Mouse (Mus musculus) embryo, embryonic 10 days (tissue): Measurements from ENCODE around the gene Maml1.
A peak's percentile ranks its signal among the peaks of the same experiment; 100 is the strongest.

Experiments used
- DNase-seq: peaks from one replicate; pipeline ENCODE4 v3.0.0-alpha.2; 2015; ENCODE audit warnings: low spot score

Gene Maml1

GRCm38 (mm10) chr11:50280053-50280452, 12.1 kb downstream of the Maml1 start:
- DNase-seq, result no peak

- DNase-seq, result no peak
These were observed 13.1 kb downstream of the Maml1 start for GRCm38 (mm10) chr11:50279005-50279404.

DNA sequence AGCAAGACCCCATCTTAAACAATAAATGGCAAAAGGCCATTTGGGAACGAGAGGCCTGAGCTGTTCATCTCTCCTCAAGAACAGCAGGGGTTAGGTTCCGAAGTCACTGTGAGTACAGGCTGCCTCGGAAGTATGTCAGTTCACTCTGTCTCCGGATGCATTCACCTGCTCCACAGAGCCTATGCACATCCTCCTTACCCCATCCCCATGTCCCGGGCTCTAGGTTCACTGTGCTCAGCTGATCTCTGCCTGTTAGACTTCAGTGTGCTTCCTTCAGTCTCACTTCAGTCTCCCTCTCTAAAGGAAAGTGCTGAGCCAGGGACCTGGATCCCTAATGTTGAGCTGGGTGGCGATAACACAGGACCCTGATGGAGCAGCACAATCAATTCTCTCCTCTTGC, 14.4 kb downstream of the Maml1 start:
- DNase-seq, result no peak

GRCm38 (mm10) chr11:50277025-50277424, 15.1 kb downstream of the Maml1 start:
- DNase-seq, result no peak

DNA sequence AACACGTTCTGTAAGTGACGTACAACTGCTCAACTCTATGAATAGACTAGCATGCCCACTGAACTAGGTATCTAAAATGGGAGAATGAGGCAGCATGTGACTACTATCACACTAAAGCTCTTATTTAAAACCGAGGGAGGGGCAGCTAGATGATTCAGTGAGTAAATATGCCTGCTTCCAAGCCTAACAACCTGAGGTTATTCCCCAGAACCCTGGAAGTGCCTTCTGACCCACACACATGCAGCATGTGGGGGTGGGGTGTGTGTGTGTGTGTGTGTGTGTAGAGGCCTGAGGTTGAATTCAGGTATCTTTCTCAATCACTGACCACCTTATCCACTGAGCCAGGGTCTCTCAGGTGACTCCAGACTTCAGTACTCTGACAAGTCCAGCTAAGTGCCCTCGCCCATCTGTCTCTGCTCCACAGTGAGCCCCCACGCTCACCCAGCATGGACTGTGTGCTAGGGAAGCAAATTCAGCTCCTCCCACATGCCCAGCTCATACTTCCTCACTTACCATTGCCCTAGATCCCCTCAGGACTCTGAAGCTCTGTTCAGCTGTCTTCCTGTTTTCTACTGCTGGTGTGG, 16.5 kb downstream of the Maml1 start:
- no peak for DNase-seq

DNA sequence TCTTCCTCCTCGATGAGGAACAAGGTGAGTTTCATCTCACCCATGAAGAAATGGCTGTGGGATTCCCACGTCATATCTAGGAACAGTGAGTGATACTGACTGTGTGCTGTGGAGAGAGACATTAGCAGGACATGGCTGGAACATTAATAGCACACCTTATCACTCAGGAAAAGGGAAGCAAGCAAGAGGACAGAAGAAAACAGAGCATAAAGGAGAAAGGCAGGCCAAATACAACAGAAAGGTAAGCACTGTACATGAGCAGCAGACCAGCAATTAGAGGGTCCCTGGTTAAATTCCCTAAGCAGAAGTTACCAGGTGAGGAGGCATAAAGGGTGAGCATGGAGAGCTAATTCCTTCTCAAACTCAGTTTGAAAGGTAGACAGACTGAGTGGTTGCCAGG, 17.0 kb downstream of the Maml1 start:
- no peak for DNase-seq

GRCm38 (mm10) chr11:50272819-50273218, 19.3 kb downstream of the Maml1 start:
- DNase-seq, result no peak

GRCm38 (mm10) chr11:50269885-50270284, 22.2 kb downstream of the Maml1 start:
- no peak for DNase-seq

DNA sequence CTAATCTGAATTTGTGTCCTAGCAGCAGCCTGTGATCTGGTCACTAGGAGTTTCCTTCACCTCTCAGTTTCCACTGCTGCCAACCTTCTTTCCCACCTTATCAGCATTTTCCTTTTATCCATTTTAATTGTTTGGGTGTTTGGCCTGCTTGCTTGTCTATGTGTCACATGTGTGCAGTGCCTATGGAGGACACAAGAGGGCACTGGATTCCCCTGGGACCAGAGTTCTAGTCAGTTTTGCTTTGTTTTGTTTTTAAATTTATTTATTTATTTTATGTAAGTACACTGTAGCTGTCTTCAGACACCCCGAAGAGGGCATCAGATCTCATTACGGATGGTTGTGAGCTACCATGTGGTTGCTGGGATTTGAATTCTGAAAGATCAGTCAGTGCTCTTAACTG, 22.9 kb downstream of the Maml1 start:
- DNase-seq, result no peak

DNA sequence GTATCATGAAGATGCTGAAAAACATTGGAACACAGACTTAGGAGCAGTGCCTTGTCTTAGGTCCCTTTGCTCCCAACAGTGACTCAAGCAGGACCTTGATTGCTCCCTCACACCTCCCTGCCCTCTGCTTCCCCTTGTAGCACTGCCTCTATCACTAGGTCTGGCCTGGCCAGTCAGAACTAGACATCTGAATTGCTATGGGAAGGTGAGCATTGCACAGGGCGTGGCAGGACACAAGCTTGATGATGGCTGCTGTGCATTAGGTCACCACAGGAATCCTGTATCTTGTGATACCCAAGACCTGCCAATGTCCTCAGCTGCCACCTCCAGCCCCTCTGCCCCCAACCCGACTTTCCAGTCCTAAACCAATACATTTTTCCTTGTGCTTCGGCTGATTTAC, 25.1 kb downstream of the Maml1 start:
- no peak for DNase-seq

DNA sequence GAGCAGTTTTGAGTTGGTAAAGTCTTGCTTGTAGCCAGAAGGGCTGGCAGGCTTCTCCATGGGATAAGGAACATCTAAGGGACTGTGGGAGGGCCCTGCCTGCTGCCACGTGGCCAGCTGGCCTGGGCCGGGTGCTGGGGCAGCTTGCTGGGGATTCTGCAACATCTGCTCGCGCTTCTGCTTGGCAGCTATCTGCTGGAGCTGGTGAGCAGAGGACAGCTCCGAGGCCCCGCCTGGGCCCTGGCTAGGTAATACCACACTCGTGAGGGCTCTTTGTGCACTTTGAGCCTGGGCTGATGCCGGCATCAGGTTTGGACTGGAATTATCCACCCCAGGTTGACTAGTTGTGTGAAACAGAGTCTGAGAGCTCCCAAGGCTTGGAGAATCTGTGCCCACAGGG, 26.2 kb downstream of the Maml1 start:
- no peak for DNase-seq

DNA sequence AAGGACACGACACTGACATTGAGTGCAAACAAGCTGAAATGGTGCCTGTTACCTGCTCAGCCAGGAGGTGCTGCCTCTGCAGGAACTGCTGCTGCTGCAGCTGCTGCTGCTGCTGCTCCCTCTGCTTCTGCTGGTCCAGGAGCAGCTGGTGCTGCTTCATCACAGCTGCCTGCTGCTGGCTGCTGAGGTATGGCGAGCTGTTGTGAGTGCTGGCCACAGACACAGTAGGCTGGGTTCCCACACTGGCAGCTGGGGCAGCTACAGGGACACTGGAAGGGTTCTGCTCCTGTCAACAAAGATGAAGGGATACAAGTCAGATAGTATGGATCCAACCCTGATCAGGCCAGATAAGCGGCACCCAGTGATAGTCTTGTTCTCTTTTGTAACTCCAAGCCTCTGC, 28.9 kb downstream of the Maml1 start:
- DNase-seq, result no peak

- DNase-seq, result no peak
These were observed 30.1 kb downstream of the Maml1 start for GRCm38 (mm10) chr11:50262020-50262419.

DNA sequence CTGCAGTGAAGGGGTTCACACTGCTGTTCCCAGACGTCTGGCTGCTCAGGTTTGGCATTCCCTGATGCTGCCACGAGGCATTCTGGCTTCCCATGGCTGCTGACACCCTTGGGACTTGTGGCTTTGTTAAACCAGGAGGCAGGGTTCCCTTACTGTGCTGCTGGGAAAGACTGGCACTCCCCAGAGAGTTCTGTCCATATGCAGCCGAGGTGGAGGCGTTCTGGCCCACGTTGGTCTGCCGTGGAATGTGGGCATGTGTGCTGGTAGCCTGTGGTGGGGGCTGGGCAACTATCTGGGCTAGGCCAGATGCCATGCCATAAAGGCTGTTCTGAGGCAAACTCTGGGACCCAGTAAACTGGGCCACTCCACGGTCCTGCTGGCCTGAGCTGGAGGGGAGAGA, 33.8 kb downstream of the Maml1 start:
- no peak for DNase-seq

DNA sequence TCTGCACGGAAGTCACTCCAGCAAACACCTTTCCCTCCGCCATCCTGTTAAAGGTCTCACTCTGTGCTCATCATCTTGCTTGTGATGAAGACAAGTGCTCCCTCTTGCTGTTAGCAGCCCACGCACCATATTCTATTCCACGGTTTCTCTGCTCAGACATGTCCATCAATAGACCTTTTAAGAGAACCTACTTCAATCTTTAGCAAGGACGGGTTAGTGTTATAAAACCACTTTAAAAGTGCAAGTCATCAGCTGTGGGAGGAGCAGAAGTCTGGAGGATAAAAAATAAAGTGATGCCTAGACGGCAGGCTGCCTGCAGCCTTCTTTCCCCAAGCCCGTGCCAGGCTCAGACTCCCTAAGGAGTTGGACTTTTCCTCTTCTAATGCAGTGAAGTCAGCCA, 35.5 kb downstream of the Maml1 start:
- no peak for DNase-seq

- DNase-seq, result no peak
These were observed 38.0 kb downstream of the Maml1 start for GRCm38 (mm10) chr11:50254010-50254580.

DNA sequence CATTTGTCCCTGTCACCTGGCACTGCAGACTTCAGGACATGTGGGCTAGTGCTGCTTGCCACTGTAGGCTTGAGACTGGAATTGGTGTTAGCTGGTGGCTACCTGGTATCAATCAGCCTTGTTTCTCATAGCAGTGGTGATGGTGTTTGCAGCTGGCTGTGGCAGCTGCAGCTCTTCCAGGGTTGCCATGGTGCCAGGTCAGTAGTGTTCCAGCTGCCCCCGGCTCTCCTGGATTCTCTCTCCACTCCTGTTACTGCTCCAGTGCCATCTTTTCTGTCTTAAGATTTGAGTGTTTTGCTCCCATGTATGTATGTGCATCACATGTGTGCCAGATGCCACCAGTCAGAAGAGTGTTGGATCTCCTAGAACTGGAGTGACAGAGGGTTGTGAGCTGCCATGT, 38.7 kb downstream of the Maml1 start:
- no peak for DNase-seq

GRCm38 (mm10) chr11:50252684-50253265, 39.3 kb downstream of the Maml1 start:
- peak; percentile 28 for DNase-seq

DNA sequence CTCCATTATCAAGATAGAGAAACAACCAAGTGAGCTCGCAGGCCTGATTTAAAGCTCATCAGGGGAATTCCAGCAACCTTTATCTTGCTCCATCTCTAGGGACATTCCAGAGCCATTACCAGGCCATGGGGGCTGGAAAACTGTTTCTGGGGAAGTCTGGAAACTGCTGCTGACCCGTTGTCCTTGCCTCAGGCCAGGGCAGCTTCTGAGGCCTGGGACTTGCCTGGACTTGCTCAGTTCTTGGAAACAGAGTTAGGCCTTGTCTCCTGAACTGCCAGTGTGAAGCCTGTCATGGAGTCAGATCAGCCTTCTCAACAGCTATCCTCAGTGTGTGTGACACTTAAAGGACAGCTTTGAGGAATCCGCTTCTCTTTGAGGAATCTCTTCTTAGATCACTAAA, 39.9 kb downstream of the Maml1 start:
- DNase-seq, result peak; percentile 69

DNA sequence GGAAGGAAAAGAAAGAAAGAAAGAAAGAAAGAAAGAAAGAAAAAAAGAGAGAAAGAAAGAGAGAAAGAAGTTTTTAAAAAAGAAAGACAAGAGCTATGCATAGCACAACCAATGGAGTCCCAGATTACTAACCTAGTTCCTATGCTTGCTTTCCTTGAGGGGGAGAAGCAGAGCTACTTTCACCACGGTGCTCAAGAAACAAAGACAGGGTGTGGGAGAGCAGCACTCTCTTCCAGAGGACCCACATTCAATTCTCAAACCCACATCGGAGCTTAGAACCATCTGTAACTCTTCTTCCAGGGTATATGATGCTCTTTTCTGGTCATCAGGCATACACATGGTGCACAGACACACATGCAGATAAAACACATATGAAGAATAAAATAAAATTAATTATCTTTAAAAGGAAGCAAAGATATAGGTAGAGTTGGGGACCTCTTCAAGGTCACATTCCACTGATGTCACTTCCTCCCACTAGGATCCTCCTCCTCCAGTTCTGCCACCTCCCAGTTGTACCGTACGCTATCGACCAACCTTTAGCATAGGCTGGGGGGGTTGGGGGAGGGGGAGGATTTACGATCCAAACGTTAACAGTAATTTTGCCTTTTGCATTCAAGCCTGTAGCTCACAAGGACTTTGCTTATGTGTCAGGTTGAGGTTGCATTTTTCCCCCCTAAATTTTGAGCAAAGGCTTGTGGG, 43.5 kb downstream of the Maml1 start:
- DNase-seq, result no peak

DNA sequence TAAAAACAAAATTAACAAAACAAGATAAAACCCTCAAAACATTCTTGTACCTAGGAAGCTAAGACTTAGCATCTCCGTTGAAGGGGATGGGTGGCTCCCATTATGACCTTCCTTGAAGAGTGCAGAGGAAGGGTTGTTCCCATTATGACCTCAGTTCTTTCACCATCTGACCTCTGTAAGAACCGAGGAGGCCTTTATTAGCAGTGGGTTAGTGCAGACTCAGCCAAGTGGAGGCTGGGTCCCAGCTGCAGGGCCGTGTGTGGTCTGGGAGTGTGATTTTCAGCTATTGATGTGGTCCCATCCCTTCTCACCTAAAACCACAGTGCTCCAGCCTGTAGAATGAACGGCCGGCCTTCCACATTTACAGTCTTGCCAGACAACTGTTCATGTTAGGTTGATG, 46.8 kb downstream of the Maml1 start:
- DNase-seq, result no peak

GRCm38 (mm10) chr11:50243926-50244325, 48.2 kb downstream of the Maml1 start:
- no peak for DNase-seq

- no peak for DNase-seq
These were observed 51.7 kb downstream of the Maml1 start for GRCm38 (mm10) chr11:50240235-50240911.
